In the genomic region with DNA sequence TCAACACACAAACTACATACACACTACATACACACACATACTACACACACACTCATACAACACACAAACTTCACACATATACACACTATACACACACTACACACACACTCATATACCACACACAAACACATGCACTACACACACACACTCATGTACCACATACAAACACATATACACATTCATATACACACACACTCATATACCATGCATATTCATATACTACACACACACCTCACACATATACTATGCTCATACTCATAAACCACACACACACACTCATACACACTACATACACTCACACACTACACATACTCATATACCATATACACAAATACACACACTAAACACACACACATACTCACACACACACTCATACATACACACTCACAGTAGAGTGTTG, we compare ENCODE assay signal across 25 mouse cellular contexts.
"Had no signal": no experiment of that assay in that cellular context is flagged by ENCODE, and none has a peak within 500 bp of the region (broad histone marks: within the 10 kb centered on the region; RNA-seq: fewer than 3 reads in every experiment).

No protein-coding gene starts in this region.

- H3K9me3 ChIP-seq: heart, embryonic 15.5 days; limb, embryonic 10.5 days; liver, embryonic 13.5 days; liver, embryonic 15.5 days had no signal

- H3K4me1 ChIP-seq: heart, embryonic 13.5 days; heart, embryonic 15.5 days; hindbrain, embryonic 13.5 days; hindbrain, embryonic 15.5 days; limb, embryonic 10.5 days; limb, embryonic 12.5 days; liver, embryonic 13.5 days; liver, embryonic 15.5 days had no signal

- DNase-seq: gastrocnemius, postnatal 14 days; gastrocnemius, postnatal 36 days; heart, adult 11 months; heart, adult 2 months; heart, postnatal 14 days; heart, postnatal 36 days; kidney, adult 11 months; kidney, adult 8-10 months; kidney, postnatal 10 days; kidney, postnatal 25 days; kidney, postnatal 4 days; liver; liver, embryonic 13.5 days had no signal

- H3K9ac ChIP-seq: heart, embryonic 13.5 days; heart, embryonic 15.5 days; hindbrain, embryonic 13.5 days; hindbrain, embryonic 15.5 days; limb, embryonic 12.5 days; liver, embryonic 13.5 days; liver, embryonic 15.5 days had no signal

- H3K4me2 ChIP-seq: heart, embryonic 11.5 days; heart, embryonic 13.5 days; heart, embryonic 15.5 days; hindbrain, embryonic 13.5 days; hindbrain, embryonic 15.5 days; limb, embryonic 12.5 days; liver, embryonic 11.5 days; liver, embryonic 13.5 days; liver, embryonic 15.5 days had no signal

- H3K4me3 ChIP-seq: heart, adult 2 months; heart, embryonic 13.5 days; heart, embryonic 15.5 days; hindbrain, embryonic 13.5 days; hindbrain, embryonic 15.5 days; layer of hippocampus, adult 2 months; left cerebral cortex, adult 2 months; limb, embryonic 10.5 days; limb, embryonic 12.5 days; liver, embryonic 13.5 days; liver, embryonic 15.5 days had no signal

- H3K27me3 ChIP-seq: heart, embryonic 13.5 days; heart, embryonic 15.5 days; hindbrain, embryonic 13.5 days; hindbrain, embryonic 15.5 days; limb, embryonic 12.5 days; liver, embryonic 13.5 days; liver, embryonic 15.5 days had no signal

- H3K27ac ChIP-seq: heart, adult 2 months; heart, embryonic 13.5 days; heart, embryonic 15.5 days; hindbrain, embryonic 13.5 days; hindbrain, embryonic 15.5 days; layer of hippocampus, adult 2 months; left cerebral cortex, adult 2 months; limb, embryonic 10.5 days; limb, embryonic 12.5 days; liver, embryonic 13.5 days; liver, embryonic 15.5 days had no signal

- ATAC-seq: intestine, embryonic 16.5 days had no signal

- H3K36me3 ChIP-seq: heart, embryonic 13.5 days; heart, embryonic 15.5 days; hindbrain, embryonic 13.5 days; hindbrain, embryonic 15.5 days; limb, embryonic 10.5 days; limb, embryonic 12.5 days; liver, embryonic 13.5 days; liver, embryonic 15.5 days had no signal
